Mouse (Mus musculus) inflammation-experienced regulatory T-cells, adult 6 months (primary cell): ENCODE results near the gene Sys1. TPM values are rescaled to one million over a fixed set of nuclear protein-coding genes. Genes with fewer than 3 reads are reported as not detected.

Source experiments
- ATAC-seq: one replicate; pipeline ENCODE4 v1.8.0; 2017
- polyA plus RNA-seq, 3 experiments: library from polyadenylated mRNA; unstranded; fragments of 100-300 nt; shearing (Covaris generic); gene quantifications; one replicate each; pipeline ENCODE4 v1.2.1; 2017

Gene Sys1
- polyA plus RNA-seq, 3 experiments from 2014 or later: 10.4 to 35.1 (median 25.4) TPM

DNA sequence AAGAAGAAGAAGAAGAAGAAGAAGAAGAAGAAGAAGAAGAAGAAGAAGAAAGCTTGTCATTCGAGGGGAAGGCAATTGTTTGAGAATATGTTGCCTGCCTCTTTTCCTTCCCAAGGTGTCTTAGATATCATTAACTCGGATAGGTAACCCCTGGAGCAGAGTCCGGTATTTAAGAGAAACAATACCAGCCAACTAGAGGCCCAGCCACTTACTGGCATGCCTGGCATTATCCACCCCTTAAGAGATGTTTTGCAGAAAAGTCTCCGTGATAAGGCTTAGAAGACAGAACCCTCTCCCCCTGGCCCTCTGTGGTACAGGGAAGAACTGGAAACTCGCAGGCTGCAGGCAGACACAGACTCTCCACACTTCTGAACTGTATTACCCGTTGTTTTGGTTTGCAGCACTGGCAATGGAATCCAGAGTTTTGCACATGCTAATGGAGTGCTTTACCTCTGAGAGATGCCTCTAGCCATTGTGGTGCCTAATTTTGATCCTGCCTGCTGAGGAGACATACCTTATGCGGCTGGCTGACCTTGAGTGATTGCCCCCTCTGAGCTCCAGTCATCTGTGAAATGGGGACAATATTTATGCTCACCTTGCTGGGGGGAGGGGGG is 2.8 kb upstream of the Sys1 start:
- no peak for ATAC-seq

- ATAC-seq: no peak
Observed at GRCm38 (mm10) chr2:164454846-164455245, 1.9 kb upstream of the Sys1 start.

- no peak for ATAC-seq
Observed at GRCm38 (mm10) chr2:164455421-164456190, 1.2 kb upstream of the Sys1 start.

- ATAC-seq: peak; percentile 0
Observed at GRCm38 (mm10) chr2:164456413-164456812, 351 bp upstream of the Sys1 start.

DNA sequence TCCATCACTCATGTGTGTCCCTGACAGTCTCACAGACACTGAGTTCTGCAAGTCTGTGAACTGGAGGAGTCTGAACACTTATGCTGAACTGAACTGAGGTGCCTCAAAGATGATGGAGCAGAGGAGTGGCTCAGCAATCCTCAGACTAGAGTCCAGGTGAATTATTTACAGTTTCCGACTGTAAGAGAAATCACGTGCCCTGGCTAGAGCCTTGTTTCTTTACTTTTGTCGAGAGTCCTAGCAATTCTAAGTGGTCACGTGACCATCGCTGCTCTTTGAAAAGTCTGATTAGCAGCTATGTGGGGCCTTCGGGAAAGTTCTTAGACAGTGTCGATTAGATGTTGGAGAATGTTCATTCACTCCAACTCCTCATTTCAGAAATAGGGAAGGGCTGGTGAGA is 1.2 kb downstream of the Sys1 start:
- no peak for ATAC-seq

- no peak for ATAC-seq
Observed at GRCm38 (mm10) chr2:164458535-164458934, 1.8 kb downstream of the Sys1 start.

DNA sequence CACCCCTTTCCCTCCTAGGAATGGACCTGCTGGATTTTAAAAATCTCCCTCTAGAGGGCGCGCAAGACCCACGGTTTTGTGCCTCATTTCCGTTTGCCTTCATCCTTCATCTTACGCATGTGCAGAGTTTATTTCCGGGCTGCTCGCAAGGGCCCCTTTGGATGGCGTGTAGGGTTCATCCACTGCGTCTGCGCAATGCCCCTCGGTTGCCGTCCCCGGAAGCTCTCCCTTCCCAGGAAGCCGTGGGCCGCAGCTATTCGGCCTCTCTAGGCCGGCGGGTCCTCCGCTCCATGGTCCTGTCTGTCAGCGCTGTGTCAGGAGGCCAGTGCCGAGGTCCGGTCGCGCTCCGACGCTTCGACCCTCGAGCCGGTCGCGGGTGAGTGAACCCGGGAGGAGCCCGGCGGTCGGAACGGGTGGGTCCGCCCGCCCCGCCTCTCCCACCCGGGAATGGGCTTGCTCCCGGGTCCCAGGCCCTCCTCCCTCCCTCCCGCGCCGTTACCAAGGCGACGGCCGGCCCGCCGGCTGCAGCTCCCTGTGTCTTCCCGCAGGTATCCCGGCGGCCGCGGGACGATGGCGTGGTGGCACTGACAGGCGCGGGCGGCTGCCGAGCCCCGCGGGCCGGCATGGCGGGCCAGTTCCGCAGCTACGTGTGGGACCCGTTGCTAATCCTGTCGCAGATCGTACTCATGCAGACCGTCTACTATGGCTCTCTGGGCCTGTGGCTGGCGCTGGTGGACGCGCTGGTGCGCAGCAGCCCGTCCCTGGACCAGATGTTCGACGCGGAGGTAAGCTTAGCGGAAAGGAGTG is 4.2 kb downstream of the Sys1 start, which contains the start of gene Gm20458:
Gene Gm20458, plus strand, starts transcription at position 223 of the 807 bp plus-strand sequence.
- ATAC-seq: peak; percentile 87

- no peak for ATAC-seq
Observed at GRCm38 (mm10) chr2:164465161-164465560, 8.4 kb downstream of the Sys1 start.

DNA sequence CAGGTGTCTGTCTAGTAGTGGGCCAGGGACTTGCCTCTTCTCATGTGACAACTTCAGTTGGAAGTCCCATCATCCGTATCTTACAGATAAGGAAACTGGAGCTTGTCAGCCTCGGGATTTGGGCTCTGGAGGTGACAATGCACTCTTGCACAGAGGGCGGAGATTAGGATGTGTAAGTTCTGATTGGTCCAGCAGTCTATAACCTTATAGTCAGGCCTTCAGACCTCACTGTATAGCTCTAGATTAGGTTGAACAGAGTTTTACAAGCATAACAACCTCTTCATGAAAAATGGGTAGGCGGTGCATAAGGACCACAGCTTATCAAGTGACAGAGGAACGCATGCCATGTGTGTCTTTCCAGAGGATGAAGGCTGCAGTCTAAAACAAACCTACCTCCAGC is 10.0 kb downstream of the Sys1 start:
- no peak for ATAC-seq

GRCm38 (mm10) chr2:164470254-164470653 is 13.5 kb downstream of the Sys1 start:
- ATAC-seq: peak; percentile 56

- no peak for ATAC-seq
Observed at GRCm38 (mm10) chr2:164473624-164474023, 16.9 kb downstream of the Sys1 start, which contains the start of gene Trp53tg5. TSS of gene Trp53tg5 (minus strand) at chr2:164473724.

GRCm38 (mm10) chr2:164485681-164486257 is 29.0 kb downstream of the Sys1 start, which contains the start of gene Dbndd2:
TSS of gene Dbndd2 (plus strand) at chr2:164486106.
- peak; percentile 14 for ATAC-seq

- peak; percentile 43 for ATAC-seq
Observed at GRCm38 (mm10) chr2:164486258-164487114, 29.7 kb downstream of the Sys1 start.

- no peak for ATAC-seq
Observed at GRCm38 (mm10) chr2:164487115-164487527, 30.4 kb downstream of the Sys1 start.

DNA sequence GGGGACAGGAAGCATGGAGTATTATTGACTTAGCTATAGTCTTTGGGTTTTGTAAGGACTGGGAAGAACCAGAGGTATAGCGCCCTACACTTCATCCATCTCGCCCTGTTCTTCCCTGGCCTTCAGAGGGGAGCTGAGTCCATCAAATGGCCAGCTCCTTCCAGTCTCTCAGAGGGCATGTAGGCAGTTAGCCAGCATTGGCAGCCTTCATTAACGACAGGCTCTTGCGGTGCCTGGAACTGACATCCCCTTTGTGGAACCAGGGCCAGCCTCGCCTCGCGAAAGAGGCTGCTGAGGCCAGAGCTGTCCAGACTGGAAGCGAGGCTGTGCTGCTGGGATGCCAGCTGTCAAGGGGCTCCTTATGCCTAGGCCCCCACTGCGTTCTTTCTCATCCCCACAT is 31.0 kb downstream of the Sys1 start:
- ATAC-seq: no peak

DNA sequence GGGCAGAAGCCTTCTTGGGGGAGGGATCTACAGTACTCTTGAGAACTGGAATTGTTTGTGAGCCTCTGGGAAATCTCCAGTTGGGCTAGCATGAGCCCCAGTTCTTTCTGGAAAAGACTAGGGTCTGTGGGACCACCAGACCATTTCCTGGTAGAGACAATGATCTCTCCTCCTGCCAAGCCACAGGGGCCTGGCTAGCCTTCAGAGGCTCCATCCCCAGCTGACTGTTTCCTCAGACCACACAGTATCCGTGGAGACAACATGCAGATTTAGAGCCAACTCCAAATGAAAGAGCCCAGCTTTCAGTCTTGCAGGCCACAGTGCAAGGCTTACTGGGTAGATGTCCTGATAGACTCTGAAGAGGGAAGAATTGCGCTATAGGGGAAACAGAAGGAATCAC is 37.4 kb downstream of the Sys1 start:
- ATAC-seq: no peak

DNA sequence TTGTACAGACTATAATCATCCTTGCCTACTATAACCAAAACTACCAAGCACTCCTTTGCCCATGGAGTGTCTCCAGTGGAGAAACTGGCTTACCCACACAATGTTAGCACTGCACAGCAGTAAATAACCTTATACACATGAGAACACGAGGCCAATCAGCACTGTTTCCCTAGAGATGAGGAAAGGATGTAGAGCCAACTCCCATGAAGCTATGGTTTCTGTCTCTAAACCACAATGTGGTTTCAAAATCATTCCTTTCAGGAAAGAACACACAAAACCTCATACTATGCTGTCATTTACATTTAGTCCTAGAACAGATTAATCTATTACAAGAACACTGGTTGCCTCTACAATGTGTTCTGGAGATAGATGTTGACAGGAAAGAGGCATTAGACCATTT is 39.6 kb downstream of the Sys1 start:
- ATAC-seq: no peak

DNA sequence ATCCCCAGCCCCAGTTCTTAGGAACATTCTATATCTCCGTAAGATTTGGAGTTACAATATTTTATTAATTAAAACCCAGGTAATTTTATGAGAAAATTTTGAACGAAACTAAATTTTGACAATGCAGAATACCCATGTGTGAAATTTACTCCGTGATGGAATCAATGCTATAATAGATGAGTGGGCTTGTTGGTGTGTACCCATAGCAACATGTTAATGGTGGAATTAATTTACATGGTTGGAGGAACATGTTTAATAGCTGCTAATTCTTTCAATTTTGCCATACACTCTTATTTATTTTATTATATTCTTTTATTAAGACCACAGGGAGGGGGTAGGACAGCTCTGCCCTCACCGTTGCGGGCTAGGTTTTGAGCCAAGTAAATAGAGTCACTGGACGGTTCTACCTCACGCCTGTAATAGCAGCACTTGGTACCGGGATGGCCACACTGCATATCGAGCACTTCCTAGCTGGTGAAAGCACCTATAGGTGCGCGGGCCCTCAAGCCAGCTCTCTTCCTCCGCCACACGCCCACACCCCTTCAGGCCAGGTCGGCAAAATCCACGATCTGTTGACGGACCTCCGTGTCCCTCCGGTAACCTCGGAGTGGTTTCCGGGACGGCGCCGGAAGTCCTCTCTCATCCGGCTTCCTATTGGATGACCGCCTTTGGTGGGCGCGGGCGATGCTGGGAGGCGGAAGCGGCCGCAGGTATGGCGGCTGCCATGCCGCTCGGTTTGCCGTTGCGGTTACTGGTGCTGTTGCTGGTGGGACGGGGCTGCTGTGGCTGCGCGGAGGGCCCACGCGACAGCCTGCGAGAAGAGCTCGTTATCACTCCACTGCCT is 40.3 kb downstream of the Sys1 start, which contains the start of gene Pigt:
Gene Pigt, plus strand, starts transcription at position 674 of the 844 bp plus-strand sequence.
- ATAC-seq: peak; percentile 100

DNA sequence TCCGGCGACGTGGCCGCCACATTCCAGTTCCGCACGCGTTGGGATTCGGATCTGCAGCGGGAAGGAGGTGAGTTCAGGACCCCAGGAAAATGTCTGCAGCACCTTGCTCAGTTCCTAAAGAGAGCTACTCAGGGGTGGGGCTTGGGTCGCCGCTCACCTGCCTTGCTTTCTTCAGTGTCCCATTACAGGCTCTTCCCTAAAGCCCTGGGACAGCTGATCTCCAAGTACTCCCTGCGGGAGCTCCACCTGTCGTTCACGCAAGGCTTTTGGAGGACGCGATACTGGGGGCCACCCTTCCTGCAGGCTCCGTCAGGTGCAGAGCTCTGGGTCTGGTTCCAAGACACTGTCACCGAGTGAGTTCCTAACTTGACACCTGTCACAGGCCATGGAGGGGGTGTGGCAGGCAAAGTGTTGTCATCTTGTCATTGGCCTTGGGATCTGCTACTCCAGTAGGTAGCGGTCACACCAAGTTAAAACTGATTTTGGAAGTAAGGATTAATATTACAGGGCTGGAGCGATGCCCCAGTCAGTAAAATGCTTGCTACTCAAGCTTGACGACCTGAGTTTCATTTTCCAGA is 41.0 kb downstream of the Sys1 start:
- peak; percentile 11 for ATAC-seq

- ATAC-seq: no peak
Observed at GRCm38 (mm10) chr2:164499317-164499716, 42.6 kb downstream of the Sys1 start.
